Mouse (Mus musculus): ENCODE measurements around the gene Hist1h2ad.

- TF ChIP-seq MYOG (IDR thresholded peaks at IDR 0.05; ENCODE audit: control insufficient read depth in 1 of 3, insufficient read depth in 1 of 3, insufficient read length in 2 of 3, low read depth in 2 of 3) (no peak), POLR2A (IDR thresholded peaks at IDR 0.05; ENCODE audit: insufficient read length, low read depth) (no peak), SRF (IDR thresholded peaks at IDR 0.05; ENCODE audit: control insufficient read depth, insufficient read length, low read depth) (no peak), REST (IDR thresholded peaks at IDR 0.05; ENCODE audit: insufficient read depth, insufficient read length) (no peak), USF1 (IDR thresholded peaks at IDR 0.05; ENCODE audit: low read depth) (no peak), MAX (IDR thresholded peaks at IDR 0.05; ENCODE audit: low read depth) (no peak), E2F4 (IDR thresholded peaks at IDR 0.05; ENCODE audit: insufficient read depth) (no peak), TCF12 (IDR thresholded peaks at IDR 0.05; ENCODE audit: insufficient read depth, poor library complexity, severe bottlenecking) (no peak), CEBPB (IDR thresholded peaks at IDR 0.05; ENCODE audit: insufficient read depth, poor library complexity, severe bottlenecking) (no peak), POLR2AphosphoS2 (IDR thresholded peaks at IDR 0.05; ENCODE audit: insufficient read length, low read depth) (no peak), MYOD1 (IDR thresholded peaks at IDR 0.05; ENCODE audit: control insufficient read depth in 1 of 3, insufficient read length in 2 of 3, low read depth in 2 of 3) (no peak), TCF3 (IDR thresholded peaks at IDR 0.05; ENCODE audit: insufficient read length, low read depth) (no peak)
These were observed 30.3 kb downstream of the Hist1h2ad start for GRCm38 (mm10) chr13:23604452-23604851.

All from myocyte (in vitro differentiated cells).